In the genomic region with DNA sequence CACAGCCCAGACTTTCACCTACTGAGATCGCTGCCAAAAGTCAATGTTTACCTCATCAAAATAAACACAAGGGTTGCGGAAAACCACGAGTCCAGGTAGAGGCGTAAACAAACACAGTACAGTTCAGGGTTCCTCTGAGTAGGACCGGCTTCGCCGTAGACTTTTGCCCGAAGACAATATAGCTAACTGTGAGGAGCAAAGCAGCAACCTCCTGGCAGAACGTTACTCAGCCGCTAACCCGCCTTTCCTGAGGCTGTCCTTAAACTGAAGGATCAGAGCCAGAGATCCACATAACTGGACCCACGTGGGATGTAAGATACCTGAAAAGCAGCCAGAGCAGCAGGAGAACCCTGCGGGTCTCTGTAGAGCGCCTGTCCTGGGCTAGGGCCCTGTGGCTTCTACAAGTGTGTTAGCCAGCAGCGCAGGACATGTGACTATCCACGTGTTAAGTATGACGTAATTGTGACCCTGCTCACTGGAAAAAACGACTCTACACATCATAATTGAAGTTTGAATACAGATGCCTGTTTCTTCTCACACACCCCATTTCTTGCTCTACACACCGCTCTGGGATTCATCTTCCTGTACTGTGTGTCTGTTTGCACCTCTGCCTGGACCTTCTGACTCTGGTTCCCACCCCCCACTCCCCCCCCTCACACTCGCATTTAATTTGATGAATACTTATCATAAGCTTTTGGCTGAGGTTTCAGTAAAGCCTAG, we compare ENCODE assay signal across 13 mouse cellular contexts.
DNase-seq lines count a peak whose midpoint lies in the region; ATAC-seq and TF ChIP-seq lines count a peak whose summit lies in the region.
"Had no signal": no experiment of that assay in that cellular context is flagged by ENCODE, and none has a peak within 500 bp of the region (broad histone marks: within the 10 kb centered on the region; RNA-seq: fewer than 3 reads in every experiment).

No protein-coding gene starts in this region.

- peak; percentile 32 to 37 for DNase-seq in heart, postnatal 10 days
- no peak for DNase-seq in heart, adult 8-10 months (ENCODE audit: low spot score)
- peak; percentile 41 for DNase-seq in R1 (ENCODE audit: low read depth, low spot score)
- DNase-seq in kidney, postnatal 10 days, result peak; percentile 14
- peak; percentile 44 for DNase-seq in liver, postnatal 0 days
- DNase-seq in urinary bladder, adult 18-20 months (ENCODE audit: low spot score in 2 of 2), result no peak
- DNase-seq: adrenal gland, postnatal 25 days; lung, postnatal 36 days had no signal

- TF ChIP-seq EP300 in liver, postnatal 0 days (IDR thresholded peaks at IDR 0.05; ENCODE audit: low read depth), result peak; percentile 65; the same call in 1 of the 2 replicates

- no peak overlapping the region for H3K4me3 ChIP-seq in liver, postnatal 0 days (ENCODE audit: low read depth, low read length)
- no peak overlapping the region for H3K4me3 ChIP-seq in forebrain, embryonic 15.5 days
- H3K4me3 ChIP-seq: forebrain, embryonic 13.5 days; hindbrain, embryonic 13.5 days had no signal

- no peak overlapping the region for H3K4me2 ChIP-seq in liver, postnatal 0 days (ENCODE audit: low read depth, low read length)
- H3K4me2 ChIP-seq in forebrain, embryonic 15.5 days (replicated peaks), result no peak overlapping the region
- H3K4me2 ChIP-seq: forebrain, embryonic 13.5 days; hindbrain, embryonic 13.5 days had no signal

- H3K27me3 ChIP-seq in liver, postnatal 0 days (ENCODE audit: insufficient read depth, low read length), result no peaks in the 10 kb centered on the region
- H3K27me3 ChIP-seq in forebrain, embryonic 15.5 days, result no peaks in the 10 kb centered on the region
- H3K27me3 ChIP-seq: forebrain, embryonic 13.5 days; hindbrain, embryonic 13.5 days had no signal

- peak overlapping the region; percentile 95 for H3K27ac ChIP-seq in liver, postnatal 0 days (ENCODE audit: low read depth)
- H3K27ac ChIP-seq in forebrain, embryonic 15.5 days (replicated peaks), result no peak overlapping the region
- H3K27ac ChIP-seq: forebrain, embryonic 13.5 days; hindbrain, embryonic 13.5 days had no signal

- H3K36me3 ChIP-seq in liver, postnatal 0 days (replicated peaks; ENCODE audit: insufficient read depth, low read length), result no peaks in the 10 kb centered on the region
- no peaks in the 10 kb centered on the region for H3K36me3 ChIP-seq in forebrain, embryonic 15.5 days
- H3K36me3 ChIP-seq: G1E; hindbrain, embryonic 13.5 days had no signal

- intact Hi-C loops in heart, postnatal 10 days (cut with DNase I), result no loop called here

- no peak for TF ChIP-seq CTCF in liver, postnatal 0 days (IDR thresholded peaks at IDR 0.05; ENCODE audit: low read depth)

- H3K9me3 ChIP-seq in liver, postnatal 0 days (ENCODE audit: low read length), result no peaks in the 10 kb centered on the region
- no peaks in the 10 kb centered on the region for H3K9me3 ChIP-seq in forebrain, embryonic 15.5 days
- H3K9me3 ChIP-seq: forebrain, embryonic 13.5 days; G1E; hindbrain, embryonic 13.5 days had no signal

- peaks cover 6% of the 10 kb centered on the region; the same call in 1 of the 2 replicates for H3K4me1 ChIP-seq in liver, postnatal 0 days (ENCODE audit: insufficient read depth)
- H3K4me1 ChIP-seq in forebrain, embryonic 15.5 days, result peaks cover 20% of the 10 kb centered on the region
- H3K4me1 ChIP-seq: hindbrain, embryonic 13.5 days had no signal

- WGBS in liver, postnatal 0 days (ENCODE audit: insufficient replicate concordance), result 60% methylated on average over 20 of the region's 20 CpGs
- 88% methylated on average over 20 of the region's 20 CpGs for WGBS in forebrain, embryonic 15.5 days

- 0 out of 2 replicates have a peak overlapping the region, but pooled peaks have one; percentile 46 for H3K9ac ChIP-seq in liver, postnatal 0 days (replicated peaks)
- no peak overlapping the region for H3K9ac ChIP-seq in forebrain, embryonic 15.5 days (replicated peaks)
- H3K9ac ChIP-seq: forebrain, embryonic 13.5 days; hindbrain, embryonic 13.5 days had no signal

- peak; percentile 94 for ATAC-seq in liver, postnatal 0 days
- no peak for ATAC-seq in erythroblast, adult 5-6 weeks (replicated peaks; ENCODE audit: low FRiP score, poor library complexity, severe bottlenecking)
- ATAC-seq in forebrain, embryonic 15.5 days (replicated peaks), result no peak
- ATAC-seq: forebrain, embryonic 13.5 days had no signal

Comparison
In these comparisons a context has a peak if more than half of its experiments do, and no peak if none do; other contexts are left out.
1. DNase-seq: peak in heart, postnatal 10 days (2 of 2), R1 (single experiment), kidney, postnatal 10 days (single experiment) and liver, postnatal 0 days (single experiment); none in heart, adult 8-10 months (single experiment) and urinary bladder, adult 18-20 months (0 of 2).